Mouse (Mus musculus): Measurements from ENCODE around the gene Bcl2l11. TPM values are rescaled to one million over a fixed set of nuclear protein-coding genes. Genes with fewer than 3 reads are reported as not detected.

Bcl2l11 gene
- polyA plus RNA-seq, 1 experiment from 2014 or later: 15.3 TPM

- ATAC-seq (replicated peaks; ENCODE audit: low FRiP score) (peak; percentile 60), DNase-seq (ENCODE audit: low spot score) (no peak)
- Histone ChIP-seq H3K9me3 (ENCODE audit: control insufficient read depth, low read length) (no peaks in the 10 kb centered on the region), H3K36me3 (ENCODE audit: control insufficient read depth, insufficient read depth, low read length) (no peaks in the 10 kb centered on the region), H3K4me1 (replicated peaks; ENCODE audit: control insufficient read depth, insufficient read depth, low read length) (peaks cover 15% of the 10 kb centered on the region), H3K9ac (ENCODE audit: low read depth, low read length) (peak overlapping the region; percentile 9; the same call in 1 of the 2 replicates), H3K27ac (ENCODE audit: low read depth, low read length) (no peak overlapping the region), H3K4me2 (peak overlapping the region; percentile 51), H3K27me3 (replicated peaks; ENCODE audit: control insufficient read depth, insufficient read depth, low read length) (no peaks in the 10 kb centered on the region; the same call in 1 of the 2 replicates), H3K4me3 (ENCODE audit: low read depth, low read length) (peak overlapping the region; percentile 12)
- 11% methylated on average over 19 of the region's 19 CpGs for WGBS
Observed at GRCm38 (mm10) chr2:128211022-128211880, 85.4 kb downstream of the Bcl2l11 start.

GRCm38 (mm10) chr2:128211881-128212209 lies 86.0 kb downstream of the Bcl2l11 start:
- WGBS: 20% methylated on average over 8 of the region's 8 CpGs
- Histone ChIP-seq H3K4me3 (ENCODE audit: low read depth, low read length) (no peak overlapping the region), H3K9me3 (ENCODE audit: control insufficient read depth, low read length) (no peaks in the 10 kb centered on the region), H3K9ac (ENCODE audit: low read depth, low read length) (no peak overlapping the region), H3K36me3 (ENCODE audit: control insufficient read depth, insufficient read depth, low read length) (no peaks in the 10 kb centered on the region), H3K4me2 (peak overlapping the region; percentile 25), H3K27ac (ENCODE audit: low read depth, low read length) (no peak overlapping the region), H3K4me1 (replicated peaks; ENCODE audit: control insufficient read depth, insufficient read depth, low read length) (peaks cover 15% of the 10 kb centered on the region), H3K27me3 (replicated peaks; ENCODE audit: control insufficient read depth, insufficient read depth, low read length) (no peaks in the 10 kb centered on the region; the same call in 1 of the 2 replicates)
- 0 out of 2 replicates have a peak, but pooled peaks have one; percentile 36 for ATAC-seq (replicated peaks; ENCODE audit: low FRiP score)
- no peak for DNase-seq (ENCODE audit: low spot score)

All from liver, embryonic 11.5 days (tissue).